Mouse (Mus musculus) liver, postnatal 0 days (tissue): ENCODE measurements at regions not wholly inside any gene's neighbourhood (a gene's known extent, or its start where the extent isn't known, plus 50 kb on each side); places are given as distances from the start of the nearest gene placed in this dataset.

Experiments used
- ATAC-seq: fragments of 200-750 bp; cut with Nextera tagmentation; 2 replicates; pipeline ENCODE4 v1.8.0; 2017; ENCODE audit warnings: mild to moderate bottlenecking, moderate library complexity
- DNase-seq: peaks from one replicate; pipeline ENCODE4 v3.0.0-alpha.2; 2016
- H3K27ac ChIP-seq: fragments of 300-500 bp; sonication (generic); 2 replicates; pipeline ENCODE4 v1.5.1; 2014; ENCODE audit warnings: antibody characterized with exemption, moderate library complexity, mild to moderate bottlenecking, low read depth
- H3K27me3 ChIP-seq: fragments of 300-500 bp; sonication (generic); 2 replicates; pipeline ENCODE4 v1.6.1; 2014; ENCODE audit warnings: low read length, control low read depth, mixed read lengths; ENCODE audit not compliant: insufficient read depth
- H3K36me3 ChIP-seq: fragments of 300-500 bp; sonication (generic); replicated peaks from 2 replicates; pipeline ENCODE4 v1.6.1; 2014; ENCODE audit warnings: mild to moderate bottlenecking, control low read depth, low read length, moderate library complexity, mixed read lengths; ENCODE audit not compliant: insufficient read depth
- H3K4me1 ChIP-seq: fragments of 300-500 bp; sonication (generic); 2 replicates; pipeline ENCODE4 v1.6.1; 2014; ENCODE audit warnings: antibody characterized with exemption, mild to moderate bottlenecking, control low read depth; ENCODE audit not compliant: insufficient read depth
- H3K4me2 ChIP-seq: fragments of 300-500 bp; sonication (generic); 2 replicates; pipeline ENCODE4 v1.6.1; 2014; ENCODE audit warnings: low read depth, mild to moderate bottlenecking, low read length, moderate library complexity, mixed read lengths
- H3K4me3 ChIP-seq: fragments of 300-500 bp; sonication (generic); 2 replicates; pipeline ENCODE4 v1.5.1; 2014; ENCODE audit warnings: low read depth, low read length
- H3K9ac ChIP-seq: fragments of 300-500 bp; sonication (generic); replicated peaks from 2 replicates; pipeline ENCODE4 v1.6.1; 2014; ENCODE audit warnings: mild to moderate bottlenecking, moderate library complexity
- H3K9me3 ChIP-seq: fragments of 300-500 bp; sonication (generic); 2 replicates; pipeline ENCODE4 v1.6.1; 2016; ENCODE audit warnings: mild to moderate bottlenecking, control low read depth, low read length, mixed read lengths
- CTCF ChIP-seq: sonication (generic); IDR thresholded peaks from 2 replicates; pipeline ENCODE4 v1.5.1; 2016; ENCODE audit warnings: antibody characterized with exemption, low read depth
- EP300 ChIP-seq: IDR thresholded peaks from 2 replicates; pipeline ENCODE4 v1.6.1; 2016; ENCODE audit warnings: antibody characterized with exemption, low read depth, mild to moderate bottlenecking
- WGBS: fragments of 180-500 bp; shearing (Covaris S2); extraction: QIAGEN DNeasy Blood & Tissue Kit; methylation state at CpG from one replicate; pipeline ENCODE4 v1.1.7; 2014; ENCODE audit not compliant: insufficient replicate concordance; 5-methylcytosine and 5-hydroxymethylcytosine counted together

- Histone ChIP-seq H3K27ac (no peak overlapping the region), H3K36me3 (no peaks in the 10 kb centered on the region), H3K4me2 (no peak overlapping the region), H3K4me1 (no peaks in the 10 kb centered on the region), H3K4me3 (no peak overlapping the region), H3K9me3 (no peaks in the 10 kb centered on the region), H3K27me3 (no peaks in the 10 kb centered on the region), H3K9ac (no peak overlapping the region)
- DNase-seq: no peak
- ATAC-seq: no peak
- TF ChIP-seq EP300 (no peak), CTCF (no peak)
- WGBS: 71% methylated on average over 4 of the region's 4 CpGs
Measured at GRCm38 (mm10) chr6:34246512-34246911, 69.6 kb upstream of the Slc35b4 start.

GRCm38 (mm10) chr6:34243001-34243400 lies 66.1 kb upstream of the Slc35b4 start:
- Histone ChIP-seq H3K9ac (no peak overlapping the region), H3K4me3 (no peak overlapping the region), H3K9me3 (no peaks in the 10 kb centered on the region), H3K4me1 (no peaks in the 10 kb centered on the region), H3K27me3 (no peaks in the 10 kb centered on the region), H3K27ac (no peak overlapping the region), H3K36me3 (no peaks in the 10 kb centered on the region), H3K4me2 (no peak overlapping the region)
- TF ChIP-seq CTCF: no peak
- TF ChIP-seq EP300: no peak
- no peak for DNase-seq
- ATAC-seq: no peak
- WGBS: 62% methylated on average over 3 of the region's 3 CpGs

- Histone ChIP-seq H3K36me3 (no peaks in the 10 kb centered on the region), H3K27me3 (no peaks in the 10 kb centered on the region), H3K4me1 (no peaks in the 10 kb centered on the region), H3K27ac (no peak overlapping the region), H3K9me3 (no peaks in the 10 kb centered on the region), H3K4me2 (no peak overlapping the region), H3K4me3 (no peak overlapping the region), H3K9ac (no peak overlapping the region)
- TF ChIP-seq CTCF (no peak), EP300 (no peak)
- 18% methylated on average over 9 of the region's 9 CpGs for WGBS
- ATAC-seq: no peak
- no peak for DNase-seq
Measured at GRCm38 (mm10) chr6:34242486-34242885, 65.6 kb upstream of the Slc35b4 start.

- Histone ChIP-seq H3K9me3 (no peaks in the 10 kb centered on the region), H3K9ac (no peak overlapping the region), H3K27ac (no peak overlapping the region), H3K4me3 (no peak overlapping the region), H3K4me1 (no peaks in the 10 kb centered on the region), H3K4me2 (no peak overlapping the region), H3K36me3 (no peaks in the 10 kb centered on the region), H3K27me3 (no peaks in the 10 kb centered on the region)
- 81% methylated on average over 10 of the region's 10 CpGs for WGBS
- TF ChIP-seq EP300 (no peak), CTCF (no peak)
- no peak for ATAC-seq
- no peak for DNase-seq
Measured at GRCm38 (mm10) chr6:34235132-34235531, 58.2 kb upstream of the Slc35b4 start.

GRCm38 (mm10) chr6:34234443-34235020 lies 57.6 kb upstream of the Slc35b4 start:
- DNase-seq (no peak), ATAC-seq (no peak)
- Histone ChIP-seq H3K4me1 (no peaks in the 10 kb centered on the region), H3K36me3 (no peaks in the 10 kb centered on the region), H3K27me3 (no peaks in the 10 kb centered on the region), H3K9me3 (no peaks in the 10 kb centered on the region), H3K27ac (no peak overlapping the region), H3K4me2 (no peak overlapping the region), H3K9ac (no peak overlapping the region), H3K4me3 (no peak overlapping the region)
- TF ChIP-seq CTCF (no peak), EP300 (no peak)
- WGBS: 65% methylated on average over 5 of the region's 5 CpGs

- H3K4me1 ChIP-seq: no peaks in the 10 kb centered on the region
- DNase-seq: peak; percentile 40
Measured at GRCm38 (mm10) chr6:34230768-34231381, 54.0 kb upstream of the Slc35b4 start.

More at GRCm38 (mm10) chr6:34230768-34231381, 54.0 kb upstream of the Slc35b4 start:
- no peak overlapping the region for H3K27ac ChIP-seq
- H3K36me3 ChIP-seq: no peaks in the 10 kb centered on the region
- no peak overlapping the region for H3K4me3 ChIP-seq
- 39% methylated on average over 13 of the region's 13 CpGs for WGBS
- no peak overlapping the region for H3K9ac ChIP-seq
- no peaks in the 10 kb centered on the region for H3K27me3 ChIP-seq
- no peak for TF ChIP-seq EP300
- TF ChIP-seq CTCF: peak; percentile 79
- no peaks in the 10 kb centered on the region for H3K9me3 ChIP-seq
- H3K4me2 ChIP-seq: no peak overlapping the region
- no peak for ATAC-seq
